Comparison of ENCODE assay signal across 20 mouse cellular contexts in genomic region chr13:62955997-62956396, GRCm38 (mm10). TPM values are rescaled to one million over a fixed set of nuclear protein-coding genes. Genes with fewer than 3 reads are reported as not detected.
A peak's percentile ranks its signal among the peaks of the same experiment; 100 is the strongest.
DNase-seq lines count a peak whose midpoint lies in the region; ATAC-seq and TF ChIP-seq lines count a peak whose summit lies in the region.
"Had no signal": no experiment of that assay in that cellular context is flagged by ENCODE, and none has a peak within 500 bp of the region (broad histone marks: within the 10 kb centered on the region; RNA-seq: fewer than 3 reads in every experiment).

No protein-coding gene starts in this region.

- H3K79me2 ChIP-seq in heart, adult 2 months (replicated peaks; ENCODE audit: control insufficient read depth, insufficient read depth, low read length), result no peaks in the 10 kb centered on the region

- no peak for TF ChIP-seq CTCF in heart, adult 2 months (IDR thresholded peaks at IDR 0.05)
- no peak for TF ChIP-seq CTCF in heart, postnatal 0 days (IDR thresholded peaks at IDR 0.05; ENCODE audit: low read depth)

- no peak for TF ChIP-seq EP300 in heart, adult 2 months (IDR thresholded peaks at IDR 0.05; ENCODE audit: insufficient read depth, low read depth, low read length)
- no peak for TF ChIP-seq EP300 in heart, postnatal 0 days (IDR thresholded peaks at IDR 0.05; ENCODE audit: low read depth)

- H3K4me1 ChIP-seq in heart, adult 2 months (ENCODE audit: control insufficient read depth, insufficient read depth, low read length), result no peaks in the 10 kb centered on the region; the same call in 1 of the 2 replicates
- H3K4me1 ChIP-seq in heart, postnatal 0 days (ENCODE audit: control insufficient read depth, insufficient read depth), result 0 out of 2 replicates have a peak, but pooled peaks cover 3% of the 10 kb centered on the region
- H3K4me1 ChIP-seq: forebrain, embryonic 15.5 days; hindbrain, embryonic 15.5 days; kidney, embryonic 15.5 days had no signal

- H3K9me3 ChIP-seq in heart, postnatal 0 days (replicated peaks; ENCODE audit: control insufficient read depth, low read length), result no peaks in the 10 kb centered on the region
- H3K9me3 ChIP-seq: embryonic facial prominence, embryonic 15.5 days; forebrain, embryonic 15.5 days; G1E; hindbrain, embryonic 15.5 days; kidney, embryonic 15.5 days had no signal

- TF ChIP-seq POLR2A in heart, adult 2 months (IDR thresholded peaks at IDR 0.05; ENCODE audit: insufficient read depth, low read depth, low read length), result no peak

- intact Hi-C loops in heart, adult 2 months (cut with DNase I), result no loop called here
- intact Hi-C loops in heart, postnatal 25 days (cut with DNase I), result no loop called here
- intact Hi-C loops in heart, postnatal 14 days (cut with DNase I), result no loop called here

- H3K4me2 ChIP-seq in heart, postnatal 0 days (ENCODE audit: low read depth, low read length), result no peak overlapping the region
- H3K4me2 ChIP-seq: embryonic facial prominence, embryonic 15.5 days; forebrain, embryonic 15.5 days; hindbrain, embryonic 15.5 days; kidney, embryonic 15.5 days had no signal

- no peak overlapping the region for H3K4me3 ChIP-seq in heart, adult 2 months
- no peak overlapping the region for H3K4me3 ChIP-seq in heart, postnatal 0 days (ENCODE audit: low read depth, low read length)
- H3K4me3 ChIP-seq: embryonic facial prominence, embryonic 15.5 days; erythroblast, embryonic 14.5 days; forebrain, embryonic 15.5 days; hindbrain, embryonic 15.5 days; kidney, embryonic 15.5 days had no signal

- DNase-seq in heart, adult 2 months, result peak in 1 of 2 experiments; percentile 28
- no peak for DNase-seq in heart, postnatal 25 days (ENCODE audit: low spot score)
- peak; percentile 49 for DNase-seq in heart, postnatal 0 days (ENCODE audit: low spot score)
- DNase-seq in heart, postnatal 14 days, result no peak
- DNase-seq in right cerebral cortex, adult 18-20 months, result no peak
- DNase-seq in cerebellum, postnatal 14 days, result no peak
- DNase-seq: adrenal gland, postnatal 10 days; cerebellum, adult 11 months; cerebellum, adult 8-10 months; cerebellum, postnatal 25 days; gastrocnemius, postnatal 36 days; kidney, adult 2 months had no signal

- 49% methylated on average over 6 of the region's 6 CpGs for WGBS in heart, adult 2 months
- WGBS in heart, postnatal 0 days, result 37% methylated on average over 6 of the region's 6 CpGs

- H3K27me3 ChIP-seq in heart, adult 2 months (ENCODE audit: control insufficient read depth, insufficient read depth, low read length), result no peaks in the 10 kb centered on the region
- H3K27me3 ChIP-seq in heart, postnatal 0 days (ENCODE audit: control insufficient read depth, insufficient read depth, low read length), result no peaks in the 10 kb centered on the region
- H3K27me3 ChIP-seq: embryonic facial prominence, embryonic 15.5 days; forebrain, embryonic 15.5 days; kidney, embryonic 15.5 days had no signal

- peak; percentile 57; the same call in 1 of the 2 replicates for ATAC-seq in heart, postnatal 0 days (ENCODE audit: insufficient read depth, low read depth)
- ATAC-seq in granulocyte monocyte progenitor cell, adult 5-6 weeks (replicated peaks; ENCODE audit: poor library complexity, severe bottlenecking), result peak; percentile 36
- ATAC-seq: forebrain, embryonic 15.5 days; intestine, embryonic 16.5 days had no signal

- H3K27ac ChIP-seq in heart, adult 2 months, result peak overlapping the region; percentile 35; the same call in 1 of the 2 replicates
- H3K27ac ChIP-seq in heart, postnatal 0 days (ENCODE audit: low read depth), result no peak overlapping the region
- H3K27ac ChIP-seq: embryonic facial prominence, embryonic 15.5 days; forebrain, embryonic 15.5 days; hindbrain, embryonic 15.5 days; kidney, embryonic 15.5 days had no signal

- H3K9ac ChIP-seq in heart, adult 2 months (ENCODE audit: low read depth, low read length), result no peak overlapping the region
- H3K9ac ChIP-seq in heart, postnatal 0 days (replicated peaks; ENCODE audit: low read depth, low read length), result no peak overlapping the region
- H3K9ac ChIP-seq: embryonic facial prominence, embryonic 15.5 days; forebrain, embryonic 15.5 days; hindbrain, embryonic 15.5 days; kidney, embryonic 15.5 days had no signal

- H3K36me3 ChIP-seq in heart, adult 2 months (ENCODE audit: control insufficient read depth, insufficient read depth, low read length), result no peaks in the 10 kb centered on the region
- H3K36me3 ChIP-seq in heart, postnatal 0 days (replicated peaks; ENCODE audit: control insufficient read depth, insufficient read depth, low read length), result no peaks in the 10 kb centered on the region
- H3K36me3 ChIP-seq: embryonic facial prominence, embryonic 15.5 days; forebrain, embryonic 15.5 days; G1E; hindbrain, embryonic 15.5 days; kidney, embryonic 15.5 days had no signal

RNA-seq across cellular contexts. Expression of gene 2010111I01Rik, which starts 8.7 kb away (rescaled TPM):
- total RNA-seq in heart, adult 2 months (2021), result 100 to 1,000 TPM in 1 of 2 experiments, 10 to 100 TPM in 1; 91.0 to 101 TPM
- polyA plus RNA-seq in heart, adult 2 months (2012; rRNA removed), result 84.6 and 126 TPM in 2 replicates
- total RNA-seq in heart, postnatal 25 days (2021), result 100 to 1,000 TPM; 109 to 112 TPM
- 143 and 149 TPM in 2 replicates for total RNA-seq in heart, postnatal 0 days (2014; rRNA removed; ENCODE audit: low replicate concordance)
- polyA plus RNA-seq in heart, postnatal 0 days (2015; fragmentation: Nextera tagmentation; extraction: Ambion mirVana), result 80.0 and 107 TPM in 2 replicates
- 100 to 1,000 TPM; 109 to 114 TPM for total RNA-seq in heart, postnatal 14 days (2021)
- total RNA-seq in granulocyte monocyte progenitor cell, adult 5-6 weeks (2014; fragmentation: Nextera tagmentation), result 86.8 and 97.6 TPM in 2 replicates
- total RNA-seq in granulocyte monocyte progenitor cell, adult 5-6 weeks (2017), result 61.9 and 91.1 TPM in 2 replicates
